Mouse (Mus musculus): ENCODE results near the gene Arl5c.

DNA sequence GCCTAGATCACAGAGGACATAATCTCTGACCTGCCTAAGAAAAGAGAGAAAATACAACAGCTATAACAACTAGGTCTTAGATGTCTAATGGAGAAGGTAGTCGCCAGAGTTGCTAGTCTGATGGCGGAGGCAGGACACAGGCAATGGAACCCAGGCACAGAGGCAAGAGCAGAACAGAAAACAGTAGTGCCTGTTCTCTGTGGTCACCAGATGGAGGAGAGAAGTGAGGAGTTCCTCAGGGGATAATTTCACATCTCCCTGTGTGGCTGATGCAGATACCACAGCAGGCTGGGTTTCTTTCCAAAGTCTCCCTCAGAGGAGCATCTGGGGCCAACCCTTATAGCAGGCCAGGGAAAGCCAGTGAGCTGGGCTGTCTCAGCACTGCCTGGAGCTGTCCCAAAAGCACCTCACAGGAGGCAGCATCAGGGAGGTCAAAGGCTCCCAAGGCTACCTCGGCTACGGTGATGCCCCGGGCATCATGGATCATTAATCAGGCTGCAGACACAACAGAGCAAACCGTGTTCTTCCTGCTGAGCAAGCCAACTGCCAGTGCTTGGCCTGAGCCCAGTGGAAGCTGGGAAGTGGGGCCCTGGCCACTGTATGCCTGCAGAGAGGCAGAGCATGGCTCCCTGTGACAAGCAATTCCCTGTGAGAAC lies 38.9 kb downstream of the Arl5c start:
- TF ChIP-seq CTCF (IDR thresholded peaks at IDR 0.05; ENCODE audit: low read depth) (no peak), EP300 (IDR thresholded peaks at IDR 0.05; ENCODE audit: low read depth) (no peak)

Measured in heart, postnatal 0 days (tissue).